Mouse (Mus musculus): ENCODE data around the gene Actbl2.

Gene Actbl2

DNA sequence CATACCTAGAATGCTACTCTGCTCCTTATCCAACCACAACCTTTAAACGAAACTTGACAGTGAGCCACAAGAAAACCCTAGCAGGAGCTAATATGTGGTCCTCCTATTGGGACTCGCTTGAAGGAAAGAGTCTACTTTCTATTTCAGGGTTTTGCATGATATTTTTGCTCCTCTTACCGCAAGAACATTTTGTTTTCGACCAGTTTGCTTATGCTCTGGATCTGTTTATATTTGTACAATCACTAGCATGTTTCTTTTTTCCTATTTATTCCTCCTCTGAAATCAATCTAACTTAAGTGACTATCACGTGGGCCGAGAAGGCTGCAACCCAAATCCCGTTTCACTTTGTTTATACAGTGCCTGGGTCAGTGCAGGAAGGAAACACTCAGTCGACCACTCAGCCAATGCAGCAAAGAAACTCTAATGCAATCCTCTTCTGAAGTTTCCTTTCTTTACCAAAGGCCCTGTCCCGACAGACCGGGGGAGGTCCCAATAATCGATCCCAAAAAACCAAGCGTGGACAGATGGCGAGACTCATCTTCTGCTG lies 15.0 kb downstream of the Actbl2 start:
- no peak for DNase-seq (ENCODE audit: low read depth in 2 of 2, low spot score in 2 of 2)

- DNase-seq (ENCODE audit: low read depth in 2 of 2, low spot score in 2 of 2) = no peak
These were observed 17.1 kb downstream of the Actbl2 start for GRCm38 (mm10) chr13:111271868-111272267.

DNA sequence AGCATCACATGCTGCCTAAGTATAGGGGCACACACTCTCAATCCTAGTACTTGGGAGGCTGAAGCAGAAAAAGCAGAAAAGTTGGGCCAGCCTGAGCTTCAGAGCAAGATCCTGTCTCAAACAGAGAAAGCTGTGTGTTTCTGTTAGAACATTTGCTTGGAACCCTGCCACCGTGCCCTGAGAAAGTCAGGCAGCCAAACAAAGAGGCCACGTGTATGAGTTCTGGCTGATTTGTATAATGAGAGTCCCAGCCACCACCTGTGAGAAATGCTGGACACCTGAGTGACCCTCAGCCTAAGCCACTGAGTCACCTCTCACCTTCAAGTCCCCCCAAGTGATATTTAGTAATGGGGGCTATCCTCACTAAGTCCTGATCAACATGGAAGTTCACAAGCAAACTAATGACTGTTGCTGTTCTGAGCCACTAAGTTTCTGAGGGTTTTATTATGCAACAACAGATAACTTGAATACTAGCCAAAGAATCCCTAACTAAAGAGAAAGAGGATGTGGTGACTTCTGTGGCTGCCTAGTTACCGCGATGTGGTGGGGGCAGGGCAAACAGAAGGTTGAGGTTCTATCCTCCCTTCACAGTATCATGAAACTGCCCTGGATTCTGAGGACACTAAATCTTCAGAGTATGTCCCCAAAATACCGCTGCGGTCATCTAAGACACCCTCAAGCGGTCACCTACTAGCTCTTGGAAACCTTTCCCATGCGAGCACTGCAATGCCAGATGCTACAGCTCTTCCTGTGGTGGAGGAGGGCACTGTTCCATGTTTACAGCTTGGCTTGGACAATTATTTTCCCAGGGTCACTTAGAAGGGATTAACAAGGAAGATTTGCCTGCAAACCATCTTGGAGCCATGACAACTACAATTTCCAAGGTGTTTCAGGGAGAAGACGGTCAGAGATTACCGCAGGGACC lies 31.9 kb downstream of the Actbl2 start:
- no peak for DNase-seq (ENCODE audit: low read depth in 2 of 2, low spot score in 2 of 2)

- DNase-seq (ENCODE audit: low read depth in 2 of 2, low spot score in 2 of 2) = no peak
These were observed 36.5 kb downstream of the Actbl2 start for GRCm38 (mm10) chr13:111291161-111291957.

DNA sequence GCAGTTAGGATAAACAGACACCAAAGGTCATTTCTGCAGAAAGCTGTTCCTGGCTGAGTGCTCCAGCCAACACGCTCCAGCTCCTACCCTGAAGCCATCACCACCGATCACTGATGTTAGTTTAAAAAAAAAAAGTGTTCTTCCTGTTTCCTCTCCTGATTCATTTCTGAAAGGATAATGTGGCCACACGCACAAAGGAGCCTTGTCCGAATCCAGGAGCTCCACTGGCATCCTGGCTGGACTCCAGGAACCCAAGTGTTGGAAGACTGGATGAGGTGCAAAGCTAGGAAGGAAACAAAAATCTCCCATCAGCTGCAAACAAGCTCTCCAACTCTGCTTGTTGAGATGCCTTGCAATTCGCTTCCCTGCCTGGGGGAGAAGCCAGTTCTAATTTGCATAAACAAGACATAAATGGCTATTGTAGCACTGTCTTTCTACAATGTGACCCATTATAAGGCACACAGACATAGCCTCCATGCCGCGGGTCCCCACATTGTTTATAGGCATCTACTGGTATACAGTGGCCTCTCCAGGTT lies 37.2 kb downstream of the Actbl2 start:
- DNase-seq (ENCODE audit: low read depth in 2 of 2, low spot score in 2 of 2) = no peak

DNA sequence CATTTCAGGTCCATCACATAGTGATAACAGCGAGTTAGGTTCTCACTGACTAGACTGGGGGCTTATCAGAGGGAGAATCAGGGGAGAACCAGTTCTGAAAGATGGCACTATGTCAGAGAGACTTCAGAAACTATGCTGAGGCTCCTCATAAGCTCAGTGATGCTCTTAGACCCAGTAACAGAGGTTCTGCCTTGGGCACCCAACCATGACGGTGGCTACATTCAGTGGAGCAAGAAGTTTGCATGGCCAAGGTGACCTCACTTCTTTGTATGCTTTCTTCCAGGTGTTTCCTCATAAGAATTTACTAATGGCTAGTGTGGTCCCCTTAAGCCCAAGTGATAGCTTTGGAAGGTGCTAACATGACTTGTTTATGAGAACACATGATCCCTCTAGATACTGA lies 38.7 kb downstream of the Actbl2 start:
- DNase-seq (ENCODE audit: low read depth in 2 of 2, low spot score in 2 of 2) = no peak

DNA sequence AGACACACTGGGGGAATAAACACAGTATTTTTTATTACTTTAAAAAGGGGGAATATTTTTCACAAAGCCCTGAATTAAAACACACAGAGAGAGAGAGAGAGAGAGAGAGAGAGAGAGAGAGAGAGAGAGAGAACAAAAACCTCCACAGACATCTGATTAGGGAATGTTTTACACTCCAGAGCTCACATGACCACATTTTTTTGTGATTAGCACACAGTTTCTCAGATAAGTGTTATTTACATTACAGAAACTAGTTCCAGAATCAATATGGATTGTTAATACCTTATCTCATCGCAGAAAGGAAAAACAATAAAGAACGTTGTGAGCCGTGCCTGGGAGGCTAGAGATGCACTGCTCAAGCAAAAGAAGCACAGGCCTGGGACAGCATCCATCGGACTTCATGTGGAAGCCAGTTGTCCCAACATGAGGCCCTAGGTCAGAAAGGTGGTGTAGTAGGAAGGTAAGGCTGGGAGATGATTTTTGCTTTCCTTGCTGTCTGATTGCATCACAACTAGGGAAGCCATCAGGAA lies 40.2 kb downstream of the Actbl2 start:
- DNase-seq (ENCODE audit: low read depth in 2 of 2, low spot score in 2 of 2) = no peak

GRCm38 (mm10) chr13:111296029-111296428 lies 41.2 kb downstream of the Actbl2 start:
- DNase-seq (ENCODE audit: low read depth in 2 of 2, low spot score in 2 of 2) = no peak

GRCm38 (mm10) chr13:111297614-111298013 lies 42.8 kb downstream of the Actbl2 start:
- DNase-seq (ENCODE audit: low read depth in 2 of 2, low spot score in 2 of 2) = no peak

DNA sequence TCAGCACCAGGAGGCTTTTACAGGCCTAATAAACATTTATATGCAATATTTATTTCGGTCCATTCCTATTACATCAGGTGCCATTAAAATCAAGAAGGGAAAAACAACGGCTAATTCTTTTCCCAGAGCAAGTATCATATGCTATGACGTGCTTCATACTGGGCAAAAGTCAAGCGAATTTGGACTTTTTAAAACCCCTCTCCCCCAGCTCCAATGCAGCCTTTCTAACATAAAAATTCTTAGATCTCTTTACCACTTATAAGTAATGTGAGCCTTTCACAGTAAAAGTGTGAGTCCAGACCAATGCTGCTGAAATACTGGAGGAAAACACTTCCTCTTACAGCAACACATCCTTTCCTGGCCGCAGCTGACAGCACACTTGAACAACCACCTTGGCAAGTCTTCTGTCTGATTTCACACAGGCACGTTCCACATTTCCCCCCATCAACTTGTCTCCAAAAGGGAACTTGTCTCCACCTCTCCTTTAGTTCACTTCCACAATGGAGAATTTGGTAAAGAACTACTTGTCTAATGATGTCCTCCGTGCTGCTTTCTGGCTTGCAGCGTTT lies 44.4 kb downstream of the Actbl2 start:
- DNase-seq (ENCODE audit: low read depth in 2 of 2, low spot score in 2 of 2) = no peak

GRCm38 (mm10) chr13:111300846-111301245 lies 46.0 kb downstream of the Actbl2 start:
- no peak for DNase-seq (ENCODE audit: low read depth in 2 of 2, low spot score in 2 of 2)

DNA sequence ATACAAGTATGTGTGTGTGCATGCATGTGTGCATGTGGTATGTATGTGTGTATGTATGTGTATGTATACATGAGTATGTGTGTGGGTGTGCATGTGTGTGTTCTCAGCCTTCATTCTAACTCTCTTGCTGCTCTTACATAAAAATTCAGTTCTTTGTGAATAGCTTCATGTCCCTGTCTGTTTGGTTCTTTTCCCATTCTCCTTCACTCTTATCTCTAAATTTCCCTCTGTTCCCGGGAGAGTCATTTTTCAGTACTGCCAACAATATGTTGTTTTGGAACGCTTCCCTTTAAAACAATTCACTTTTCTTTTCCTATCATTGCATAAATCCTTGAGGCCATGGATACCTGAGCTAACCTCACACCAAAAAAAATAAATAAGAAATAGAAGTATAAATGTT lies 46.6 kb downstream of the Actbl2 start:
- no peak for DNase-seq (ENCODE audit: low read depth in 2 of 2, low spot score in 2 of 2)

- DNase-seq (ENCODE audit: low read depth in 2 of 2, low spot score in 2 of 2) = no peak
These were observed 49.4 kb downstream of the Actbl2 start for GRCm38 (mm10) chr13:111304194-111304593.

DNA sequence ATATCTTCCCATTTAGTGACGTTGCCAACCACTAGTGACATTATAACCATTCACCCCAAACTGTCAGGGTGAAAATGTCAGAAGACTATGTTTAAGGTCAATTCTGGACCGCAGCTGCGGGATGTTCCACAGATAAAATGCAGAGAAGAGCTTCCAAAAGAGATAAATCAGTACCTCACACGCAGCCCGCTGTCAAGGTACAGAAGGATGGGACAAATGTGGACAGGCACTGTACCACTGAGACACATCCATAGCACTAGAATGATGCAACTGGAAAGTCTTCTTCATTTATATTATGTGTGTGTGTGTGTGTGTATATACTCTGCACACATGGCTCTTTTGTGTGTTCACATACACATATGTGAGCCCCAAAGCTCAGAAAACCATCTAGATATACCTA lies 49.9 kb downstream of the Actbl2 start:
- DNase-seq (ENCODE audit: low read depth in 2 of 2, low spot score in 2 of 2) = no peak
